Mouse (Mus musculus) liver, embryonic 15.5 days (tissue): Measurements from ENCODE around the gene Bcar1. TPM values are rescaled to one million over a fixed set of nuclear protein-coding genes. Genes with fewer than 3 reads are reported as not detected.

Experiments used
- ATAC-seq: fragments of 200-750 bp; cut with Nextera tagmentation; 2 replicates; pipeline ENCODE4 v1.8.0; 2017; ENCODE audit warnings: moderate number of reproducible peaks, mild to moderate bottlenecking, moderate library complexity; ENCODE audit not compliant: insufficient read depth
- H3K27ac ChIP-seq: fragments of 300-500 bp; sonication (generic); replicated peaks from 2 replicates; pipeline ENCODE4 v1.5.1; 2015; ENCODE audit warnings: mild to moderate bottlenecking, inconsistent platforms
- H3K27me3 ChIP-seq: fragments of 300-500 bp; sonication (generic); 2 replicates; pipeline ENCODE4 v1.6.1; 2015; ENCODE audit warnings: mild to moderate bottlenecking, inconsistent platforms
- H3K36me3 ChIP-seq: fragments of 300-500 bp; sonication (generic); replicated peaks from 2 replicates; pipeline ENCODE4 v1.6.1; 2015; ENCODE audit warnings: moderate library complexity, mild to moderate bottlenecking, inconsistent platforms
- H3K4me1 ChIP-seq: fragments of 300-500 bp; sonication (generic); replicated peaks from 2 replicates; pipeline ENCODE4 v1.6.1; 2015; ENCODE audit warnings: inconsistent platforms
- H3K4me2 ChIP-seq: fragments of 300-500 bp; sonication (generic); 2 replicates; pipeline ENCODE4 v1.6.1; 2015; ENCODE audit warnings: moderate library complexity, mild to moderate bottlenecking, inconsistent platforms
- H3K4me3 ChIP-seq: fragments of 300-500 bp; sonication (generic); replicated peaks from 2 replicates; pipeline ENCODE4 v1.5.1; 2015; ENCODE audit warnings: mild to moderate bottlenecking, inconsistent platforms
- H3K9ac ChIP-seq: fragments of 300-500 bp; sonication (generic); 2 replicates; pipeline ENCODE4 v1.6.1; 2015; ENCODE audit warnings: moderate library complexity, mild to moderate bottlenecking, inconsistent platforms
- H3K9me3 ChIP-seq: fragments of 300-500 bp; sonication (generic); replicated peaks from 2 replicates; pipeline ENCODE4 v1.6.1; 2016; ENCODE audit warnings: inconsistent platforms
- WGBS: fragments of 180-500 bp; shearing (Covaris S2); methylation state at CpG from one replicate; pipeline ENCODE4 v1.1.7; 2015; ENCODE audit warnings: mixed read lengths; ENCODE audit not compliant: insufficient replicate concordance; 5-methylcytosine and 5-hydroxymethylcytosine counted together
- polyA plus RNA-seq: library from polyadenylated mRNA; unstranded; fragments of >200 nt; fragmentation: Nextera tagmentation; extraction: Ambion mirVana; gene quantifications from 2 replicates; pipeline ENCODE4 v1.2.1, GENCODE M21; 2015

The Bcar1 gene
- polyA plus RNA-seq, 1 experiment from 2014 or later: 7.8 TPM

DNA sequence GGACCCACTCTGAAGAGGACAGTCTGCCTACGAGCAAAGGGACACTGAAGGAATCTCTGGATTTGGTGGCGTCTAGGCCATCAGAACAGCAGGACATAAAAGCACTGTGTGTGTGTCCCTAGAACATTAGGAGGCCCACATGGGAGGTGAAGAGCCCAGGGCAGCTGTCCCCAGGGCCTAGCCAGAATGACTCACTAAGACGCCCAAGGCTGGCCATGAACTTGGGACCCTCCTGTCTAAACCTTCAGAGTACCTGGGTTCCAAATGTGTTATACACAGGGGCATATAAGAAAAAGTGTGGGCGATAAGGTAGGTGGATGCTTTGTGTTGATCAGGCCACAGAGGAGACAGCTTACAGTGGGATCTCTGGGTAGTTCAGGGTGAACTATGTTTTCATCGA lies 42.9 kb downstream of the Bcar1 start:
- H3K27me3 ChIP-seq: no peaks in the 10 kb centered on the region; the same call in 1 of the 2 replicates
- H3K4me3 ChIP-seq: no peak overlapping the region
- no peak overlapping the region for H3K4me2 ChIP-seq
- H3K36me3 ChIP-seq: no peaks in the 10 kb centered on the region
- no peak overlapping the region for H3K9ac ChIP-seq
- WGBS: 67% methylated on average over 5 of the region's 5 CpGs
- H3K4me1 ChIP-seq: peaks cover 17% of the 10 kb centered on the region
- no peak for ATAC-seq
- no peak overlapping the region for H3K27ac ChIP-seq
- no peaks in the 10 kb centered on the region for H3K9me3 ChIP-seq

DNA sequence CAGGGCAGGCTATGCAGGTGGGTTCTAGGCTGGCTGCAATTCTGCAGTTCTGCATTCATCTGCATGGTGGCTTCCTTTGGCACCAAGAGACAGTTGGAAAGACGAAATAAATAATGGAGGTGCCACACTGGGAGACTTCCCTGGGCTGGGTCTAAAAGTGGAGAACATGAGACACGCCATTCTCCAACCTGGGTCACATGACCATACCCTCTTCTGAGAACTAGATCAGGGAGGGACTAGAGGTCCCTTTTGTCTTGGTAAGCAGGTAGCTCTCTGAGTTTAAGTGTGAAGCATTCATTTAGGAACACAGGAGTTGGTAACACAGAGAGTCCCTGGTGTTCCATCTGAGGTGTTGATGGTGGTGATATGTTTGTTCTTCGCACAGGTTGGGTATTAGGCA lies 43.4 kb downstream of the Bcar1 start:
- Histone ChIP-seq H3K27me3 (no peaks in the 10 kb centered on the region; the same call in 1 of the 2 replicates), H3K4me2 (no peak overlapping the region), H3K9me3 (no peaks in the 10 kb centered on the region), H3K36me3 (no peaks in the 10 kb centered on the region), H3K9ac (no peak overlapping the region), H3K27ac (no peak overlapping the region), H3K4me3 (no peak overlapping the region), H3K4me1 (peaks cover 12% of the 10 kb centered on the region)
- WGBS: 57% methylated on average over 3 of the region's 3 CpGs
- no peak for ATAC-seq

DNA sequence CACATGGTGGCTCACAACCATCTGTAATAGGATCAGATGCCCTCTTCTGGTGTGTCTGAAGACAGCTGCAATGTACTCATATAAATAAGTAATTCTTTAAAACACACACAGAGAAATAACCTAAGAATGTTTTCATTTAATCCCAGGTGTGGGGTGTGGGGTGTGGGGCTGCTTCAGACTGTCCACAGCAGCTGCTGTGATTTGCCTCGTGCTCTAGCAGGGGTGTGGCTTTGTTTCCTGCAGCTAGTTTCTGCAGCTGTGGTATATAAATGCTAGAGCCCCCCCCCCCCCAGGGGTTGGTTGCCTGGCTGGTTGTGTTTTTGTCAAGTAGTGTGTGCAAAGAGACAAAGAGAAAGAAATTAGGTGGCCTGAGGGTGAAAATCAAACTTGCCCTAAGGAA lies 44.6 kb downstream of the Bcar1 start:
- H3K9ac ChIP-seq: no peak overlapping the region
- H3K4me1 ChIP-seq: 0 out of 2 replicates have a peak, but pooled peaks cover 6% of the 10 kb centered on the region
- WGBS: 13% methylated on average over 1 of the region's 1 CpGs
- no peaks in the 10 kb centered on the region; the same call in 1 of the 2 replicates for H3K27me3 ChIP-seq
- H3K27ac ChIP-seq: no peak overlapping the region
- H3K4me2 ChIP-seq: no peak overlapping the region
- H3K36me3 ChIP-seq: no peaks in the 10 kb centered on the region
- H3K9me3 ChIP-seq: no peaks in the 10 kb centered on the region
- no peak overlapping the region for H3K4me3 ChIP-seq
- no peak for ATAC-seq

DNA sequence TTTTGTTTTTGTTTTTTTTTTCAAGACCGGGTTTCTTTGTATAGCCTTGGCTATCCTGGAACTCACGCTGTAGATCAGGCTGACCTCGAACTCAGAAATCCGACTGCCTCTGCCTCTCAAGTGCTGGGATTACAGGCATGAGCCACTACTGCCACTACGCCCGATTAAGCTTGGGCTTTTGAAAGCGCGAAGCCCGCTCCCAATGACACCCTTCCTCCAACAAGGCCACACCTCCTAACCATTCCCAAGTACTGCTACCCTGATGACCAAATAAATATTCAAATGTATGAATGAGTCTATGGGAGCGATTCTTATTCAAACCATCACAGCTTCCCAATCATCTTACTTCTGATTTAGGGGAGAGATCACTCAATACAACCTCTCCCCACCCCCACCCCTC lies 46.0 kb downstream of the Bcar1 start:
- H3K9me3 ChIP-seq: no peaks in the 10 kb centered on the region
- H3K27me3 ChIP-seq: no peaks in the 10 kb centered on the region; the same call in 1 of the 2 replicates
- H3K4me3 ChIP-seq: no peak overlapping the region
- no peaks in the 10 kb centered on the region for H3K36me3 ChIP-seq
- H3K4me2 ChIP-seq: no peak overlapping the region
- 71% methylated on average over 10 of the region's 10 CpGs for WGBS
- 0 out of 2 replicates have a peak, but pooled peaks cover 6% of the 10 kb centered on the region for H3K4me1 ChIP-seq
- H3K27ac ChIP-seq: no peak overlapping the region
- ATAC-seq: no peak
- no peak overlapping the region for H3K9ac ChIP-seq

DNA sequence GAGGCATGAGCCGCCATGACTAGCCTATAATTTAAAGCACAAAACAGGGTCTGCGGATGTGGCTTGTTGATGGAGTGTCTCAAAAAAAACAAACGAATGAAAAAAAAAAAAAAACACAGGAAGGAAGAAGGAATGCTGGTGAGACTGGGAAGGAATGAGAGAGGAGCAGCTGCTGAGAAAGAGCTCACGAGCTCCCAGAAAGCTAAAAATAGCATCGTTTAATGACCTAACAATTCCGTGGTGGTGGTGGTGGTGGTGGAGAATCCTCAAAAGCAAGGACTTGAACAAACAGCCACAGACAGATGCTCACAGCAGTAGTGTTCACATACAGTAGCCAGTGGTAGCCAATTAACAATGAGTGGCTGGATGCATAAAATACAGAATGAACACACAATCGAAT lies 48.2 kb downstream of the Bcar1 start:
- H3K4me3 ChIP-seq: no peak overlapping the region
- WGBS: 37% methylated on average over 7 of the region's 7 CpGs
- no peaks in the 10 kb centered on the region; the same call in 1 of the 2 replicates for H3K27me3 ChIP-seq
- ATAC-seq: no peak
- no peak overlapping the region for H3K4me2 ChIP-seq
- H3K36me3 ChIP-seq: no peaks in the 10 kb centered on the region
- H3K9ac ChIP-seq: no peak overlapping the region
- no peaks in the 10 kb centered on the region for H3K9me3 ChIP-seq
- no peaks in the 10 kb centered on the region for H3K4me1 ChIP-seq
- no peak overlapping the region for H3K27ac ChIP-seq

DNA sequence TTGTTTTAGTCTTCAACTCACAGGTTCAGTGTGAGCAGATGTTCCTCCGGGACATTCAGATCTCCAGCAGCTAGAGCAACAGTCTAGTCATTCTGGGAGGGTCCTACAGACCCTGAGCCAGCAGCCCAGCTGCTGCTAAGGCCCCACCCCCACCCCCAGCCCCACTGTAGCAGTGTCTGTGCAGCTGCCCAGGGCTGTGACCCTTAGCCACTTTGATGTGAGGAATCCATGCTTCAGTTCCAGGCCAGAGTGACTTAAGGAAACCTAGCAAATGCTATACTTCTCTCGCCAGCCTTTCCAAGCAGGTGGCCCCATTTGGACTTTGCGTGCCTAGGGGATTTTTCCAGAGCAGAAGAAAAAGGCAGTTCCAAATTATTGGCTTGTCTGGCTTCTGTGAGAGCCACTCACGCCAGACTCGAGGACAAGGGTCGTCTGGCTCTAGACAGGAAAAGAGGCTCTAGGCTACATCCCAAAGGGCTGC lies 50.3 kb downstream of the Bcar1 start:
- Histone ChIP-seq H3K4me1 (no peaks in the 10 kb centered on the region), H3K9me3 (no peaks in the 10 kb centered on the region), H3K36me3 (no peaks in the 10 kb centered on the region), H3K27ac (no peak overlapping the region), H3K4me3 (no peak overlapping the region), H3K27me3 (no peaks in the 10 kb centered on the region; the same call in none of the 2 replicates), H3K9ac (no peak overlapping the region), H3K4me2 (no peak overlapping the region)
- 55% methylated on average over 6 of the region's 6 CpGs for WGBS
- no peak for ATAC-seq

DNA sequence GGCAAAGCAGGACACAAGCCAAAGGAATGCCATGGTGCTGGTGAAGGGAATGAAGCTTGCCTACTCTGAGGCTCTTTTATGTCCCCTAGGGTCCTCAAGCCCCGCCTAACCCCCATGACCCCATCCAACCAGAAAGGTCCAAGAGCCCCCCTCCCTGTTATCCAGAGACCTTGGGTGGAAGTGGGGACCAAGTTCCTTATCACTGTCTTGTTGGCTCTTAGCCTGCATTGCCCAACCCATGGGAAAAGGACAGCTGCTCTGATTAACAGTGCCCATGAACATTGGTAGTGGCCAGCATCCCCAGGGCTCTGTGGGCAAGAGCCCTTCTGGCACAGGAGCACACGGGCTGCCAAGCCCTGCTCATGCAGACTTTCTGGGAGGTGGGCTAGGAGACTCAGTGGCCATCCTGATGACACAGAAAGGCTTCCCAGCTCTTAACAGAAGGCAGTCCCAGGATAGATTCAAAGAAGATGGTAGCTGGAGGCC lies 52.6 kb downstream of the Bcar1 start, which contains the start of gene Ctrb1:
Ctrb1 (minus strand) TSS at position 51 of the 486 bp plus-strand sequence.
- no peak within 1 kb of the TSS for H3K4me2 ChIP-seq
- WGBS: 57% methylated on average over 2 of the region's 2 CpGs
- no peaks in the 10 kb centered on the region; the same call in none of the 2 replicates for H3K27me3 ChIP-seq
- no peak within 1 kb of the TSS for H3K9ac ChIP-seq
- no peaks in the 10 kb centered on the region for H3K9me3 ChIP-seq
- H3K4me3 ChIP-seq: no peak within 1 kb of the TSS
- no peaks in the 10 kb centered on the region for H3K36me3 ChIP-seq
- no peak for ATAC-seq
- no peak within 1 kb of the TSS for H3K27ac ChIP-seq
- H3K4me1 ChIP-seq: no peaks in the 10 kb centered on the region

DNA sequence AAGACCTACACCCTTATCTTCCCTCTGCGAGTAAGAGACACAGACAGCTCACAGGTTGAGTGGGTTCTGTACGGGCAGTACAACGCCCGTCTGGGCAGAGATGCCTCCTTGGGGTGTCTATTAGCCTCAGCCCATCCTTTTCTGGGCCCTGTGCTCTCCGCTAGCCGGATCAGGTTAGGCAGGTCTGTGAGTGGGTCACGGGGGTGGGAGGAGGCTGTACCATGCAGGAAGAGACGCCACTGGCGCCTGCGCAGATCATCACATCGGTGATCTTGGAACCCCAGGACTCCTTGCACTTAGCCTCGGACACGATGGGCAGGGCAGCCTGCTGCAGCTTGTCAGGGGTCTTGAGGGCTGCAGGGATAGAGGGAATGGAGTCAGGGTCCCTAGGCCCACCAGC lies 56.7 kb downstream of the Bcar1 start:
- peaks cover 8% of the 10 kb centered on the region; the same call in 1 of the 2 replicates for H3K27me3 ChIP-seq
- H3K36me3 ChIP-seq: no peaks in the 10 kb centered on the region
- H3K9ac ChIP-seq: no peak overlapping the region
- no peak overlapping the region for H3K4me2 ChIP-seq
- H3K4me3 ChIP-seq: no peak overlapping the region
- H3K9me3 ChIP-seq: no peaks in the 10 kb centered on the region
- H3K27ac ChIP-seq: no peak overlapping the region
- WGBS: 70% methylated on average over 13 of the region's 13 CpGs
- no peaks in the 10 kb centered on the region for H3K4me1 ChIP-seq
- no peak for ATAC-seq

DNA sequence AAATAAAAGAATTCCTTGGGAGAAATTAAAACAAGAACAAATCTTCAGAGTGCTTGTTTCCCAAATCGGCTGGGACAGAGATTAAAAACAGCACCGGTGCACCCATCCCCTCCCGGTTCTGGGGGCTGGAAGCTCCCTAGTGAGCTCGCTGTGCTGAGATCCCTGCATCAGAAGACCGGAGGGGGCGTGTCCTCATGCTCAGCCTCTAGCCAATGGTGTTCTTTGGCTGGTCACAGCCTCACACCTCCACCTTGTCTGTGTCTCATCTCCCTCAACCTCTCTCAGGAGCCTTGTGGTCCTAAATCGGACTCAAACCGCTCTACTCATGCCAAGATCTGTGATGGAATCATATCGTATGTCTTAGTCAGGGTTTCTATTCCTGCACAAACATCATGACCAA lies 61.1 kb downstream of the Bcar1 start:
- H3K4me2 ChIP-seq: no peak overlapping the region
- WGBS: 22% methylated on average over 9 of the region's 9 CpGs

DNA sequence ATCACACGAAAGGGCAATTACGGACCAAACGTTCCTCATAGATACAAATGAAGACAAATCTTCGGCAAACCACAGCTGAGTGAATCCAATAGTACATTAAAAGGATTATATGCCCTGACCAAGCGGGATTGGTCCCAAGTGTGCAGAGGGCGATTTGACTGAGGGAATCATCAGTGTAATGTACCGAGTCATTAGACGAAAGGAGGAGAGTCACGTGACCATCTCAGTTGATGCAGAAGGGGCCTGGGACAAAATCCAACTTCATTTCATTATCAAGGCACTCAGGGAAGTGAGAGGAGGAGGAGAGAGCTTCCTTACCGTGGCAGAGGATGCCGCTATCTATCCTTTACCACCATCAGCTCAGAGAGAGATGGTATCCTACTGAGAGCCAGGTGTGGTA lies 62.5 kb downstream of the Bcar1 start:
- ATAC-seq: no peak
- Histone ChIP-seq H3K4me3 (no peak overlapping the region), H3K27ac (no peak overlapping the region), H3K9ac (no peak overlapping the region), H3K4me1 (no peaks in the 10 kb centered on the region), H3K4me2 (no peak overlapping the region), H3K9me3 (0 out of 2 replicates have a peak, but pooled peaks cover 5% of the 10 kb centered on the region), H3K27me3 (peaks cover 36% of the 10 kb centered on the region), H3K36me3 (no peaks in the 10 kb centered on the region)
- 61% methylated on average over 11 of the region's 11 CpGs for WGBS

More for the DNA sequence above, 61.1 kb downstream of the Bcar1 start:
- H3K27ac ChIP-seq: no peak overlapping the region
- no peaks in the 10 kb centered on the region for H3K4me1 ChIP-seq
- no peaks in the 10 kb centered on the region for H3K9me3 ChIP-seq
- no peak for ATAC-seq
- peaks cover 36% of the 10 kb centered on the region for H3K27me3 ChIP-seq
- no peak overlapping the region for H3K4me3 ChIP-seq
- H3K36me3 ChIP-seq: no peaks in the 10 kb centered on the region
- no peak overlapping the region for H3K9ac ChIP-seq

DNA sequence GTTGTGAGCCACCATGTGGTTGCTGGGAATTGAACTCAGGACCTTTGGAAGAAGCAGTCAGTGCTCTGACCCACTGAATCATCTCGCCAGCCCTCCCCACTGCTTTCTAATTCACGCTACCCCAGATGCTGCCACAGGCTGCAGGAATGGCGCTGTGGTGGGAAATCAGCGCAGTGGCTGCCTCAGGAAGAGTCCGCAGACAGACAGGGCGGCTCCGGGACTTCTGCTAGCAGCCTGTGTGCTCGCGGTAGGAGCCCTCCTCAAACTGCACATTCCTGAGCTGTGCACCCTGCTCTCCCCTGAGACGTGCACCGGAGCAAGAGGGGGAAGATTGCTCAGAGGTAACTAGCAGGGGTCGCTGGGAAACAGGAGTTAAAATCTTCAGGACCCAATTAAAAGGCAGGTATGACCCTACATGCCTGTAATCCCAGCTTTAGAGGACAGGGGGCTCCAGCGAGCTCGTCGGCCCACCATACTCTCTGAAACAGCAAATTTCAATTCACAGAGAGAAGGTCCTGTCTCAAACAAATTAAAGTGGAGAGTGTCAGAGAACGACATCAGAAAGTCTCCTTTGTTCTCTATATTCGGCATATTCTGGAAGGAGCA lies 63.1 kb downstream of the Bcar1 start:
- ATAC-seq: no peak
- 0 out of 2 replicates have a peak, but pooled peaks cover 5% of the 10 kb centered on the region for H3K9me3 ChIP-seq
- H3K27me3 ChIP-seq: peaks cover 36% of the 10 kb centered on the region
- no peak overlapping the region for H3K4me2 ChIP-seq
- 36% methylated on average over 17 of the region's 17 CpGs for WGBS
- no peak overlapping the region for H3K27ac ChIP-seq
- H3K36me3 ChIP-seq: no peaks in the 10 kb centered on the region
- H3K4me3 ChIP-seq: no peak overlapping the region
- H3K9ac ChIP-seq: no peak overlapping the region
- no peaks in the 10 kb centered on the region for H3K4me1 ChIP-seq
